Mouse (Mus musculus) spleen, adult 2 months (tissue): ENCODE results near the gene Slc9a2. TPM values are rescaled to one million over a fixed set of nuclear protein-coding genes. Genes with fewer than 3 reads are reported as not detected.

Source experiments
- DNase-seq, 2 experiments: peaks; one replicate each; pipeline versions ENCODE4 v3.0.0 to v3.0.0-alpha.2; 2012 to 2021; ENCODE audit warnings: low spot score in 2 of 2, low read depth in 1 of 2
- H3K27ac ChIP-seq: fragments of 200-500 bp; 2 replicates; pipeline ENCODE4 v1.5.1; 2012; ENCODE audit warnings: low read length, inconsistent platforms; ENCODE audit not compliant: insufficient read depth
- H3K27me3 ChIP-seq: fragments of 200-500 bp; 2 replicates; pipeline ENCODE4 v1.6.1; 2012; ENCODE audit warnings: mild to moderate bottlenecking, moderate library complexity, low read length, inconsistent platforms; ENCODE audit not compliant: control insufficient read depth, insufficient read depth
- H3K36me3 ChIP-seq: fragments of 200-500 bp; 2 replicates; pipeline ENCODE4 v1.6.1; 2012; ENCODE audit warnings: mild to moderate bottlenecking, low read length, inconsistent platforms; ENCODE audit not compliant: control insufficient read depth, insufficient read depth
- H3K4me1 ChIP-seq: fragments of 200-500 bp; 2 replicates; pipeline ENCODE4 v1.6.1; 2011; ENCODE audit warnings: inconsistent platforms; ENCODE audit not compliant: control insufficient read depth, insufficient read depth, insufficient read length
- H3K4me3 ChIP-seq: fragments of 200-500 bp; 2 replicates; pipeline ENCODE4 v1.5.1; 2011; ENCODE audit warnings: mild to moderate bottlenecking, inconsistent platforms; ENCODE audit not compliant: insufficient read depth, insufficient read length; ENCODE audit errors: extremely low read depth
- CTCF ChIP-seq: fragments of 200-500 bp; IDR thresholded peaks from 2 replicates; pipeline ENCODE4 v1.5.1; 2011; ENCODE audit warnings: mild to moderate bottlenecking, inconsistent platforms; ENCODE audit not compliant: insufficient read depth, insufficient read length, insufficient replicate concordance; ENCODE audit errors: extremely low read depth
- POLR2A ChIP-seq: fragments of 200-500 bp; IDR thresholded peaks from 2 replicates; pipeline ENCODE4 v1.6.1; 2011; ENCODE audit warnings: low read depth, low read length, inconsistent platforms
- WGBS: fragments of 180-500 bp; shearing (Covaris S2); methylation state at CpG from one replicate; pipeline ENCODE4 v1.1.7; 2018; 5-methylcytosine and 5-hydroxymethylcytosine counted together
- polyA plus RNA-seq: library from polyadenylated mRNA; depleted of rRNA; stranded (reverse); fragments of >200 nt; gene quantifications from 2 replicates; pipeline ENCODE4 v1.2.3, GENCODE M21; 2012

Slc9a2 gene
- polyA plus RNA-seq, 1 experiment, result 0.09 TPM

DNA sequence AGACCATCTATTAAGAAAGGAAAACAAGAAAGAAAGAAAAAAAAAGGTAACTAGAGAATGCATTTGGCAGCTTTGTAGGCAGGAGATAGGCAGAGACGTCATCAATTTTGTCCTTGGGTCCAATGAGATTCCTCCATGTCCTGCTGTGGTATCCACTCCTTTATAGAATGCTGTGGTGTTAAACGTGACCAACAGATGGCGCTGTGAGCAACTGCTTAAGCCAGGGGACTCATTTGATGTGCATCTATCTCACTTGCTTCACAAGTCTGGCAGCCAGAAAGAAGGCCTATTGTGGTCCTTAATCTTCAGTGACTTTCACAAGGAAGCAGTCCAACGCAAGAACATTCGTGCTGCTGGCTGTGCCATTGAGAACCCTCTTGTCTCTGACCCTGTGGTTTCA is 117.0 kb downstream of the Slc9a2 start:
- no peak overlapping the region for H3K27ac ChIP-seq
- no peaks in the 10 kb centered on the region for H3K27me3 ChIP-seq
- no peak for TF ChIP-seq POLR2A
- peak; percentile 56; the same call in 1 of the 2 replicates for TF ChIP-seq CTCF
- no peaks in the 10 kb centered on the region for H3K4me1 ChIP-seq
- DNase-seq, result peak; percentile 23 to 30
- WGBS, result 19% methylated on average over 5 of the region's 5 CpGs
- H3K36me3 ChIP-seq, result no peaks in the 10 kb centered on the region
- no peak overlapping the region for H3K4me3 ChIP-seq

DNA sequence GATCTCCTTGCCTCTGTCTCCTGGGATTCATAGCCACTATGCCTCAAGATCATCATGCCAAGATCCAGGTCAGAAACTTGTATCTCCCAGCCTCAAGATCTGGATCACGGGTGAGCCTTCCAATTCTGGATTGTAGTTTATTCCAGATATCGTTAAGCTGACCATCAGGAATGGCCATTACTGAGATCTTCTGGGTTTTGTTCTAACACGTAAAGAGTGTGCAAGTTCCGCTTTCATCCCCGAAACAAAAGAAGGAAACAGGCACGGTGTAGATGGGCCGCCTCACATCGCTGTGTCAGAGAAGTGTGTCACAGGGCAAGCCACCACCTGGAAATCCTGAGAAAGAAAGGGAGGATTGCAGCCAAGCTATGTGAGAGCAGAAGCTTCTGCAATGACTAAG is 118.7 kb downstream of the Slc9a2 start:
- H3K27me3 ChIP-seq, result no peaks in the 10 kb centered on the region
- 85% methylated on average over 8 of the region's 8 CpGs for WGBS
- DNase-seq, result no peak
- H3K4me3 ChIP-seq, result no peak overlapping the region
- no peaks in the 10 kb centered on the region for H3K4me1 ChIP-seq
- H3K27ac ChIP-seq, result no peak overlapping the region
- TF ChIP-seq POLR2A (no peak), CTCF (no peak)
- no peaks in the 10 kb centered on the region for H3K36me3 ChIP-seq

DNA sequence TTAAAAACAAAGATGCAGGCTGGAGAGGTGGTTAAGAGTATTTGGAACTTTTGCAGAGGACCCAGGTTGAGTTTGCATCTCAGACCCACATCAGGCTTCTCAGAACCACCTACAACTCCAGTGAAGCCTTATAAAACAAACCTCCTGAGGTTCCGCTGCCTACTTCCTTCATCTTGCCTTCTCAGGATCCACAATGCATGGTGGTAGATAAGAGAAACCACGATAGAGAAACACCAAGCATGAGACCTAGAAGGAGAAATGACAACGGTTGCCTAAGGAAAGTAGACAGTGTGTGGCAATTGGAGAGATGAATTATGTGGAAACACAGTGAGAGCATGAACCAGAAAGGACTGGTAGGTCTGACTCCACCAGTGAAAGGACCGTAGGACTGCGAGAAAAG is 120.5 kb downstream of the Slc9a2 start:
- H3K4me3 ChIP-seq, result no peak overlapping the region
- no peaks in the 10 kb centered on the region for H3K36me3 ChIP-seq
- DNase-seq, result no peak
- 55% methylated on average over 5 of the region's 5 CpGs for WGBS
- H3K27me3 ChIP-seq, result no peaks in the 10 kb centered on the region
- no peaks in the 10 kb centered on the region for H3K4me1 ChIP-seq
- no peak overlapping the region for H3K27ac ChIP-seq
- TF ChIP-seq CTCF, result no peak
- TF ChIP-seq POLR2A, result no peak

DNA sequence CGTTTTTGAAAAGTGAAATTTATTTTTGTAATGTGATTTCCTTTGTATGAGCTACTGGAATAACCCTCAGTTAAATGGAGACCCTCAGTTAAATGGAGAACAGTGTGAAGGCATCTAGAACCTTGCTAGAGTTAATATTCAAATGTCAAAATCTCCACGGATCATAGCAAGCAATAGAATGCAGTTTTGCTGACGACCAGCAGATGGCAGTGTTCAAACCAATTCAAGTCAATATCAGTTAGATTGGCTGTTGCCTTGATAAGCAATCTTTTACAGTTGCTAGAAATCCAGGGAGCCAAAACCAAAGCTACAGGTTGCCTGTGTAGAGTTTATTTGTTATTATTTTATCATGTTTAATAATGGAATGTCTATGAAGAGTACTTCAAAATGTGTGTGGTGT is 122.4 kb downstream of the Slc9a2 start:
- DNase-seq, result peak; percentile 18 to 33
- H3K27ac ChIP-seq, result no peak overlapping the region
- no peaks in the 10 kb centered on the region for H3K27me3 ChIP-seq
- TF ChIP-seq CTCF (0 out of 2 replicates have a peak, but pooled peaks have one; percentile 5), POLR2A (no peak)
- no peak overlapping the region for H3K4me3 ChIP-seq
- WGBS, result 22% methylated on average over 3 of the region's 3 CpGs
- H3K4me1 ChIP-seq, result no peaks in the 10 kb centered on the region
- H3K36me3 ChIP-seq, result no peaks in the 10 kb centered on the region

DNA sequence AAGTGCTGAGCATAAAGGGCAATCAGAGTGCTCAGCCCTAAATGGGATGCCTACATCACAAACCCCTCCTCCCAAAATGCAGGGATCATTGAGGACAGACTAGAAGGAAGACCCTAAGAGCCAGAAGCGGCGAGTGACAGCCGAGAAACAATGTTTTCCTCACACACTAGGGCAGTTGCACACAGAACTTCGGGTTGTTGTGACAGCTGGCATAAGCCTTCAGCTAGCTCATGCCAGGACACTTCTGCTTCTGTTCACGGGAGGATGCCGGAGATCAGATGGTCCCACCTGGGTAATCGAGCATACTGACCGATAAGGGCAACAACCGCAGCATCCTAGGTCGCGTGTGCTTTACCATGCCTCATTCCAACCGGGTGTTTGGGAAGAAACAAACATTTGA is 123.7 kb downstream of the Slc9a2 start:
- no peaks in the 10 kb centered on the region for H3K4me1 ChIP-seq
- H3K36me3 ChIP-seq, result no peaks in the 10 kb centered on the region
- no peak overlapping the region for H3K4me3 ChIP-seq
- no peak for DNase-seq
- 88% methylated on average over 12 of the region's 12 CpGs for WGBS
- no peaks in the 10 kb centered on the region for H3K27me3 ChIP-seq
- TF ChIP-seq POLR2A (no peak), CTCF (no peak)
- H3K27ac ChIP-seq, result no peak overlapping the region

DNA sequence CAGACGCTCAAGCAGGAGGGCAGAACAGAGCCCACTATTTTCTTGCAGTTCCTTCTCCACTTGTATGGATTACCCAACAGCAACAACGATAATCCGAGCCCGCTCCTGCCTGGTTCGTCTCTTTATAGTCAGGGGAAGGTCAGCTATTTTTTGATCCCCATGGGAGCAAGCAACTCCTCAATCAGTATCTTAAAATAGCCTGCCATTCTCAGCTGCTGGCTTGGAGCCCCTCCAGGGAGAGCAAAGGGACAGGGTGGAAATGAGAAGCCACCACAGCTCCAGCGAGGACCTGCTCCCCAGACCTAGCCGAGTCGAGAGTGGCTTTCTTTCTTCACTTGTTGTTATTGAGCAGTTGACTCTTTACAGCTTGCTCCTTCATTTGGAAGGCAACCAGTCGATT is 125.0 kb downstream of the Slc9a2 start, which contains the start of gene Tmem182:
Gene Tmem182 (plus strand): TSS at position 251 of the 400 bp plus-strand sequence.
- no peak for TF ChIP-seq CTCF
- TF ChIP-seq POLR2A, result no peak
- Histone ChIP-seq H3K4me3 (no peak within 1 kb of the TSS), H3K36me3 (no peaks in the 10 kb centered on the region), H3K27ac (no peak within 1 kb of the TSS), H3K27me3 (no peaks in the 10 kb centered on the region), H3K4me1 (no peaks in the 10 kb centered on the region)
- DNase-seq, result no peak
- 77% methylated on average over 9 of the region's 9 CpGs for WGBS

DNA sequence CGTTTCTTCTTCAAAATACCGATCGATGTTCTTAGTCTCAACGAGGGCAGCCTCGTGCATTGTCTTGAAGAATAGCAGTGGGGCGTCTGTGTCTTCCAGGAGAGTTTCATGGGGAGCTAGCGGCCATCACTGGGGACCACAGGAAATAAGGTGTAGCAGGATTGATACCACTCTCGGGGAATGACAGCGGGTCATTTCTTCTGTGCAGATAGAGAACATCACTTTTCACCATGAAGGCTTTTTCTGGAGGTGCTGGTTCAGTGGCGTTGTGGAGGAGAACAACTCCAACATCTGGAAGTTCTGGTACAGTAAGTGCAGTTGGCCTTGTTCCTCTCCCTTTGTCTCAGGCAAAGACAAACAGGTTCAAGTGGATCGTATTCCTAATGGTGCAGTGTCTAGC is 125.5 kb downstream of the Slc9a2 start:
- H3K36me3 ChIP-seq, result no peaks in the 10 kb centered on the region
- no peaks in the 10 kb centered on the region for H3K4me1 ChIP-seq
- no peak for DNase-seq
- no peaks in the 10 kb centered on the region for H3K27me3 ChIP-seq
- TF ChIP-seq POLR2A (no peak), CTCF (no peak)
- H3K4me3 ChIP-seq, result no peak overlapping the region
- H3K27ac ChIP-seq, result no peak overlapping the region
- 90% methylated on average over 11 of the region's 11 CpGs for WGBS
